Mouse (Mus musculus) ES-Bruce4 (cell line): ENCODE measurements around the gene Trak2. TPM values are rescaled to one million over a fixed set of nuclear protein-coding genes. Genes with fewer than 3 reads are reported as not detected.
A peak's percentile ranks its signal among the peaks of the same experiment; 100 is the strongest.
"Not testable (repeated sequence)": the region's sequence is repeated elsewhere in the genome, so short reads cannot be mapped to it uniquely, and the experiment has no call there.

ENCODE experiments used
- H3K27ac ChIP-seq: 2 replicates; pipeline ENCODE4 v1.5.1; 2012; ENCODE audit warnings: low read length, inconsistent platforms; ENCODE audit not compliant: insufficient read depth
- H3K27me3 ChIP-seq: 2 replicates; pipeline ENCODE4 v1.6.1; 2012; ENCODE audit warnings: mild to moderate bottlenecking, low read length, inconsistent platforms; ENCODE audit not compliant: control insufficient read depth, poor library complexity, insufficient read depth, severe bottlenecking
- H3K36me3 ChIP-seq: 2 replicates; pipeline ENCODE4 v1.6.1; 2012; ENCODE audit warnings: inconsistent platforms, mild to moderate bottlenecking, low read length, moderate library complexity; ENCODE audit not compliant: control insufficient read depth, poor library complexity, insufficient read depth, severe bottlenecking
- H3K4me1 ChIP-seq: one replicate; pipeline ENCODE4 v1.8.1; 2011; ENCODE audit warnings: low read length; ENCODE audit not compliant: control insufficient read depth, insufficient read depth
- H3K4me3 ChIP-seq: 2 replicates; pipeline ENCODE4 v1.5.1; 2011; ENCODE audit warnings: low read depth, mild to moderate bottlenecking, low read length
- H3K9ac ChIP-seq: 2 replicates; pipeline ENCODE4 v1.6.1; 2012; ENCODE audit warnings: low read depth, mild to moderate bottlenecking, inconsistent platforms; ENCODE audit not compliant: poor library complexity, severe bottlenecking
- H3K9me3 ChIP-seq: replicated peaks from 2 replicates; pipeline ENCODE4 v1.6.1; 2012; ENCODE audit warnings: mild to moderate bottlenecking, low read length, inconsistent platforms; ENCODE audit not compliant: control insufficient read depth, poor library complexity, insufficient read depth, severe bottlenecking
- CTCF ChIP-seq: IDR thresholded peaks from one replicate; pipeline ENCODE4 v1.8.1; 2011; ENCODE audit warnings: low read depth, low read length
- EP300 ChIP-seq: IDR thresholded peaks from 2 replicates; pipeline ENCODE4 v1.6.1; 2011; ENCODE audit warnings: low read depth, low read length; ENCODE audit not compliant: insufficient read depth
- POLR2A ChIP-seq: IDR thresholded peaks from one replicate; pipeline ENCODE4 v1.8.1; 2011; ENCODE audit warnings: low read length; ENCODE audit not compliant: insufficient read depth
- polyA plus RNA-seq: library from polyadenylated mRNA; stranded (reverse); fragments of >200 nt; gene quantifications from 2 replicates; pipeline ENCODE4 v1.2.4, GENCODE M21; 2011; ENCODE audit warnings: low read depth; ENCODE audit not compliant: missing spikeins, insufficient read depth, insufficient read length

Trak2 gene
- polyA plus RNA-seq, 1 experiment, result 20.2 TPM

GRCm38 (mm10) chr1:58962865-58963264 lies 10.4 kb downstream of the Trak2 start:
- no peaks in the 10 kb centered on the region for H3K36me3 ChIP-seq
- no peaks in the 10 kb centered on the region for H3K27me3 ChIP-seq
- peaks cover 2% of the 10 kb centered on the region for H3K4me1 ChIP-seq
- no peak for TF ChIP-seq POLR2A
- TF ChIP-seq CTCF, result no peak
- no peak for TF ChIP-seq EP300
- H3K9me3 ChIP-seq, result no peaks in the 10 kb centered on the region
- H3K27ac ChIP-seq, result no peak overlapping the region
- H3K4me3 ChIP-seq, result no peak overlapping the region
- H3K9ac ChIP-seq, result no peak overlapping the region

- H3K27me3 ChIP-seq, result no peaks in the 10 kb centered on the region
- H3K36me3 ChIP-seq, result no peaks in the 10 kb centered on the region
- H3K27ac ChIP-seq, result no peak overlapping the region
- H3K4me3 ChIP-seq, result no peak overlapping the region
- TF ChIP-seq CTCF (no peak), EP300 (no peak), POLR2A (no peak)
- H3K4me1 ChIP-seq, result peaks cover 2% of the 10 kb centered on the region
- no peaks in the 10 kb centered on the region for H3K9me3 ChIP-seq
- no peak overlapping the region for H3K9ac ChIP-seq
Observed at GRCm38 (mm10) chr1:58962418-58962817, 10.8 kb downstream of the Trak2 start.

- no peak overlapping the region for H3K27ac ChIP-seq
- TF ChIP-seq CTCF (no peak), EP300 (no peak), POLR2A (no peak)
- no peaks in the 10 kb centered on the region for H3K4me1 ChIP-seq
- H3K27me3 ChIP-seq, result no peaks in the 10 kb centered on the region
- no peaks in the 10 kb centered on the region for H3K36me3 ChIP-seq
- H3K9me3 ChIP-seq, result no peaks in the 10 kb centered on the region
- no peak overlapping the region for H3K4me3 ChIP-seq
- H3K9ac ChIP-seq, result no peak overlapping the region
Observed at GRCm38 (mm10) chr1:58961152-58961893, 11.9 kb downstream of the Trak2 start.

- no peaks in the 10 kb centered on the region for H3K27me3 ChIP-seq
- H3K9me3 ChIP-seq, result no peaks in the 10 kb centered on the region
- no peaks in the 10 kb centered on the region for H3K36me3 ChIP-seq
- H3K9ac ChIP-seq, result no peak overlapping the region
- TF ChIP-seq EP300 (no peak), CTCF (no peak), POLR2A (no peak)
- no peaks in the 10 kb centered on the region for H3K4me1 ChIP-seq
- no peak overlapping the region for H3K4me3 ChIP-seq
- H3K27ac ChIP-seq, result no peak overlapping the region
Observed at GRCm38 (mm10) chr1:58959682-58960081, 13.5 kb downstream of the Trak2 start.

- H3K9ac ChIP-seq, H3K4me1 ChIP-seq, H3K36me3 ChIP-seq, H3K4me3 ChIP-seq, H3K9me3 ChIP-seq, H3K27ac ChIP-seq, H3K27me3 ChIP-seq: not testable (repeated sequence)
Observed at GRCm38 (mm10) chr1:58958789-58959526, 14.3 kb downstream of the Trak2 start.

GRCm38 (mm10) chr1:58957931-58958330 lies 15.3 kb downstream of the Trak2 start:
- Histone ChIP-seq H3K9ac (no peak overlapping the region), H3K27ac (peak overlapping the region; percentile 43; the same call in 1 of the 2 replicates), H3K27me3 (no peaks in the 10 kb centered on the region), H3K9me3 (no peaks in the 10 kb centered on the region), H3K36me3 (no peaks in the 10 kb centered on the region), H3K4me3 (no peak overlapping the region), H3K4me1 (no peaks in the 10 kb centered on the region)
- no peak for TF ChIP-seq POLR2A
- TF ChIP-seq CTCF, result no peak
- TF ChIP-seq EP300, result peak; percentile 77
